Mouse (Mus musculus) gastrocnemius, postnatal 25 days (tissue): ENCODE results near the gene Mapk8ip1. TPM values are rescaled to one million over a fixed set of nuclear protein-coding genes. Genes with fewer than 3 reads are reported as not detected.

Source experiments
- DNase-seq: peaks from one replicate; pipeline ENCODE4 v3.0.0; 2022
- long read RNA-seq, 2 experiments: library from polyadenylated mRNA; stranded (forward); transcript quantifications; one replicate each; pipeline ENCODE4 v2.0.0; 2021
- total RNA-seq, 2 experiments: library from RNA; stranded (reverse); gene quantifications; 1 replicate in 1 of 2; 2 replicates in 1 of 2; pipeline ENCODE4 v1.2.3; 2021

Mapk8ip1 gene
- total RNA-seq = 1 to 10 TPM; 7.9 to 9.2 TPM
- long read RNA-seq, experiment 1, partial matches to known transcripts = 1 of 4 reads
- long read RNA-seq, experiment 1, other reads (novel, unspliced or antisense) = 1 of 4 reads
- long read RNA-seq, experiment 2, partial matches to known transcripts = 3 of 3 reads
- long read RNA-seq, experiment 2, other reads (novel, unspliced or antisense) = 0 of 3 reads

- no peak for DNase-seq
These were observed at the start of gene Mapk8ip1 for GRCm38 (mm10) chr2:92401091-92401561. Mapk8ip1 (minus strand) TSS chr2:92401263.

- DNase-seq = no peak
These were observed 46.2 kb upstream of the Mapk8ip1 start for GRCm38 (mm10) chr2:92447121-92447740.

- DNase-seq = no peak
These were observed 45.6 kb upstream of the Mapk8ip1 start for GRCm38 (mm10) chr2:92446656-92447055.

DNA sequence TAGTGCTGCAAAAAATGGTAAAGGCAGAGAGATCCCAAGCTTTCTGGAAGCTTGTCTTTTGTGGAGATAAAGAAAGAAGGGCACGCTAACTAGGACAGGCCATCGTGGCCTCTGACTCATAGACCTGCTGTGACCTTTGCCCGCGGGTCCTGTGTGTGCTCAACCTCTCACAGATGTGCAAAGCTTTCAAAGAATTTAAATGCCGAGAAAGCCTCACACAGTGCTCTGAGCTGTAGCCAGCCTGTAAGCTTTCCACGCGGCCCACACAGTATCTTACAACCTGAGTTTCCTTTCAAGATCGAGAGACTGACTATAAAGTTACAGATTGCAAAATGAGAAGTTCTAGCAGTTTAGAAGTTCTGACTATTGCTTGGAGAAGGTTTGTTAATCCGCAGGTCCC lies 44.8 kb upstream of the Mapk8ip1 start:
- no peak for DNase-seq

DNA sequence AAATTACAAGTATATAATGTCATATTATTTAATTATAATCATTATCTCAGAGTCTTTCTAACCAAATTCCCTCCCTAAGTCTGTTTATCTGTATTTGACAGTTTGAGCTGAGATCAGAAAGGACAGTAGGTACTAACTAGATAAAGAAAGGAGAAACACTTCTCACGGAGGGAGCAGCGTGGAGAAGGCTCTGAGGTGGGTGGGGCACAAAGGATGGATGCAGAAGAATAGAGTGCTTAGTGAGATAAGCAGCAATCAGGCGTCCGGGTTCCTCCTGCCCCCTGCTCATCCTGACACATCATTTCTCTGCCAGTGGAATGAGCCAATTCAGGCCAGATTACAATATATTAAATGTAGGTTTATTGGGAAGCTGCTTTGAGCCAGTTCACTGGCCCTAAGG lies 43.3 kb upstream of the Mapk8ip1 start:
- DNase-seq = no peak

DNA sequence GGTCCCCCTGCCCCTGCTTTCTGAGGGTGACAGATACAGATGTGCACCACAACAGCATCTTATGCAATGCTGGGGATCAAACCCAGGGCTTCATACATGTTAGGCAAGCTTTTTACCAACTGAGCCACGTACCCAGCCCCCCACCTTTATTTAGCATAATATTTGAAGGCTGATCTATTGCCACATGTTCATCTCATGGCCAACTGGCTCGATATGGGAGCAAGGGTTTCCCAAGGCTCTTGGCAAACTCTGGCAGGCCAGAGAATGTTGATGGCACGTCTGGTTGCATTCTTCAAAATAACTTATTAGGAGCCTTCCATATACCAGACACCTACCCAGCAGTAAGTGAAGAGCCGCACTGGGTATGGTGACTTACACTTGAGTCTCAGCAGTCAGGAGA lies 42.2 kb upstream of the Mapk8ip1 start:
- DNase-seq = no peak

- DNase-seq = no peak
These were observed 41.4 kb upstream of the Mapk8ip1 start for GRCm38 (mm10) chr2:92442419-92443001.

DNA sequence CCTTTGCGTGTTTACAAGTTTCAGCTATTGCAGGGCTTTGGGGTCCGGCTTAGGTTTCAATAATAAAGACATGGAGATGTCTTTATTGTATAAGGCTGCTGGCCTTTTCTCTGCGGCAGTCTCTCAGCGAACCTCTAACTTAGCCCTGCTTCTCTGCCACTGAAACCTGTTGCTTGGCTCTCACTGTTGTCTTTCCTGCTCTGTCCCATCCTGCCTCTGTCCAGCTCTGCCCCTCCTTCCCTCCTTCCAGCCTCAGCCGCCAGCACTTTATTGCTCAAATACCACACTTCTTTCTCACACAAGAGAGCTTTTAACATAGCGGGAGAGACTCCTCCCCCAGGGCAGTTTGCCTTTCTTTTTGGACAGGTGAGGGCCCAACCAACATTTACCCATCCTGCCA lies 39.4 kb upstream of the Mapk8ip1 start:
- no peak for DNase-seq

DNA sequence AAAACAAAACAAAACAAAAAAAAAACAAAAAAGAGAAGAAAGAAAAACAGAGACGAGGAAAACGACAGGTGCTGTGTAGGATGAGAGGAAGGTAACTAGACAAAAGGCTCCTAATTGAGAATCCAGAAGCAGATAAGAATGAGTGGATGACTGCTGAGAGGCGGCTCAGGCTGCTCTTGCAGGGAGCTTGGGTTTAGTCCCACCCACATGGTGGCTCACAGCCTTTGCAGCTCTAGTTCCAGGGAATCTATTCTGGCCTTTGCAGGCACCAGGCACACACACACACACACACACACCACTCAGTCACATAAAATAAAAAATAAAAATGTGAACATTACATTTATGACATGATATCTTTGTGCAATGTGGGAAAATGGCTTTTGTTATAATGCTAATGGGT lies 37.5 kb upstream of the Mapk8ip1 start:
- no peak for DNase-seq

DNA sequence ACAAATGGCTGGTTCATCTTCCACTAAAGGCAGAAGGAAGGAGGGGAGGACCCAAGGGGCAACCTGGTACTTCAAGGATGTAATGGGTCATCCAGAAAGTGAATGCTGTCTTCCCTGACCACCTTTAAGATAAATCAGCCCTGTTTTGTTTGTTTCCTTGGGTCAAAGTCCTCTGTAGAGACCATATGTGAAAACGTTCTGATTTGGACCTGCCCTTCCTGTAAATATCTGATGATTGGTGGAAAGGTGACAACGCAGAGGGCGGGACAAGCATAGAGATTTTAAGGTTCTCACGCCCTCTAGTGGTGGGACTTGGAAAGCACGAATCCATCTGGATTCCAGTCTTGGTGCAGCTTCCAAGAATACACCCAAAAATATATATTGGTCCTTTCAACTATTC lies 36.8 kb upstream of the Mapk8ip1 start:
- peak; percentile 57 for DNase-seq

DNA sequence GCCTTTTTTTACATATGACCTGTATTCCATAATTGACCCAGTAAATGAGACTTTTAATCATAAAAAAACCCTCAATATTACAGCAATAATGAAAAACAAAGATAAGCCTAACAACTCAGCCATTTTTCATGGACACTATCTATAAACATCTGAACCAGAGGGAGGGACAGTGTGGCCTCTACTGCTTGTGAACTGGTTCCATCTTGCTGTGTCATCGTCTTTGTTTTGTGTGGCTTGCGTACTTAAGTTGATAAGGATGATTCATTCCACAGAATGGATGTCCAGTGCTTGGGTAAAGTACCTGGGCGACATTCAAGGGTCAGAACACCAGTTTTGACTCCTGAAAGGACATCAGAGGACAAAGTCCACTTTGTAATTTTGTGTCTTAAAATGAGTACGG lies 36.3 kb upstream of the Mapk8ip1 start:
- DNase-seq = no peak

DNA sequence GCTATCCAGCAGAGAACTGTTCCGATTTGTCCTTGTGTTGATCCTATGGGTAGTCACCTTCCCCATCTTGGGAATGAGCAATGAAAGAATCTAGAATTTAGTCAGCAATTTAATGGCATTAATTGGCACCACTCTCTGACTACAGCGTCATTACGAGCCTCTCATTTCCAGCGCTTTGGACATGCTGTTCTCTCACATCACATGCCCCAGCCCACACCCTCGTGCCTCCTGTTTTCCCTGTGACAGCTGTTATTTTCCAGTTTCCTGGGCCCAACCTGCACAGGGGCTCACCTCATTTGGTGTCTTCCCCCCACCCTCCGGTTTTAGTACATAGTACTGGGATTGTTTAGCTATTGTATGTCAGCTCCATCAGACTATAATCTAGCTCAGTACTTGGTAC lies 34.0 kb upstream of the Mapk8ip1 start:
- DNase-seq = no peak

GRCm38 (mm10) chr2:92434375-92434745 lies 33.3 kb upstream of the Mapk8ip1 start:
- DNase-seq = no peak

DNA sequence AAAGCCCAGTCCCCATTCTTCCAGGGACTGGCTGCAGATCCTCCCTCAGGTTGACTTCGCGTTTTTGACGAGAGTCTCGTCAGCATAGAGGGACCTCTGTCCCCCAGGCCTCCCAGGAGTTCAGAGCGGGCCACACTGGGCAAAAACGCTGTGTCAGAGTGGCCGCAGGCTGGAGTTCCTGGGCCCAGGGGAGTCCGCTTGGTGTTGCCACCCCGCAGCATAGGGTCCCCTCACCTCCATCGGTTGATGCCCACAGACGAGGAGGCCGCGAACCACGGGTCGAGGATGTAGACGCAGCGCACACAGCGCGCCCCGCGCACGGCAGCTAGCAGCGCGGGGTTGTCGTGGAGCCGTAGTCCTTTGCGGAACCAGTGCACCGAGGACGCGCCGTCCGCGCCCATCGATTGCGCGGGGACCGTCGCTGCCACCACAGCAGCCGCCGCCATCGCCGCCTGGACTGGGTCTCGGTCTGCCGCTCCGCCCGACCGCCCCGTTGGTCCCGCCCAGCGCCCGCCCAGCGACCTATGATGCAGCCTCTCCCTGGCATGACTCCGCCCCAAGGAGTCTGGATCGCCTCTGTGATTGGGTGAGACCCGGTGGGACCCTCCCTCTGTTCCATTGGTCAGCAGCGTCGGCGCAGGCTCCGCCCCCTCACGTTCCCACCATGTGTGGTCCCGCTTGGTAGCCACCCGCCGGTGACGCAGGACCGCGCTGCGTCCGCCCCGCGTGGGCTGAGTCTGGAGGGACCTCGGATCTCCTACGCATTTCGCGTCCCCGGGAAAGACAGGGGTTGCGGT lies 32.7 kb upstream of the Mapk8ip1 start, which contains the start of gene Cry2:
Cry2 (minus strand) TSS at position 466 of the 797 bp plus-strand sequence.
- peak; percentile 99 for DNase-seq

DNA sequence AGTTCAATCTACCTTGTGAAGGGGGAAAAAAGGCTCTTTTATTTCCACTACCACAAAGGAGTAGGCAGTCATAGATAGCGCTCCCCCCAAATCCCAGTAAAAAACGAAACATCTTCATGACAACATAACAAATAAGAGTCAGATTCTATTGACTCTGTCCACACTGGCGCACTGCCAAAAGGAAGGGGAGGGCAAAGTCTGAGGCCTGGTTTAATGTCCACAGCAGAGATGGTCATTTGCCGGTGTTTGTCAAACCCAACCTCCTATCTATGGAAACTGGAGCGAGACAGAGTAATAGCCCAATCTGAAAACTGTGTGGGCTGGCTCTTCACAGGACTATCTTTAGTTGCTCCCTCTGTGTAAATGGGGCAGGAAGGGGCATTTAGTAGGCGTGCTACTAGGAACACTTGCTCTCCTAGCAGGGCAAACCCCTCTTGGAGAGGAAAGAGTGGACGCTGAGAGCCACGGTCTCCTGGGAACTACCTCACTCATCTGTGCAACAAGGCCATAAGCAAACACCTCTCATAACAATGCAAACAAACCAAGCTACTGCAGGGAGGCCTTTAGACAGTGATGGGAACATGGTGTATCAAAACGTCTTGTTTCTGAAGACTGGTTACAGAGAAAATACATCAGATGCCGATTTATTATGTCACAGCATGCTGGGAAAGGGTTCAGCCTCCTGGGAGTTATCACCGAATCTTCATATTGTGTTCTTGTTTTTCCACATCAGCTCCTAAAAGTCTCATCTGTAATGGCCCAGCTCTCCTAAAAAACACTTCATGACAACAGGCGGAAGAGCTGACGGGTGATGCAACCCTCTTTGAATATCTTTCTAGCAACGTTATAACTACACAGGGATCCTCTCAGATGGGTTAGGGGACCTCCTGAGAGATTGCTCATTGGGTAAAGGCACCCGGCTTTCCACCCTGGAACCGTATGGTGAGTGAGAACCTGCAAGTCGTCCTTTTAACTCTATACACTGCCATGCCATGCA lies 31.5 kb upstream of the Mapk8ip1 start:
- no peak for DNase-seq

- DNase-seq = no peak
These were observed 30.6 kb upstream of the Mapk8ip1 start for GRCm38 (mm10) chr2:92431611-92432179.

DNA sequence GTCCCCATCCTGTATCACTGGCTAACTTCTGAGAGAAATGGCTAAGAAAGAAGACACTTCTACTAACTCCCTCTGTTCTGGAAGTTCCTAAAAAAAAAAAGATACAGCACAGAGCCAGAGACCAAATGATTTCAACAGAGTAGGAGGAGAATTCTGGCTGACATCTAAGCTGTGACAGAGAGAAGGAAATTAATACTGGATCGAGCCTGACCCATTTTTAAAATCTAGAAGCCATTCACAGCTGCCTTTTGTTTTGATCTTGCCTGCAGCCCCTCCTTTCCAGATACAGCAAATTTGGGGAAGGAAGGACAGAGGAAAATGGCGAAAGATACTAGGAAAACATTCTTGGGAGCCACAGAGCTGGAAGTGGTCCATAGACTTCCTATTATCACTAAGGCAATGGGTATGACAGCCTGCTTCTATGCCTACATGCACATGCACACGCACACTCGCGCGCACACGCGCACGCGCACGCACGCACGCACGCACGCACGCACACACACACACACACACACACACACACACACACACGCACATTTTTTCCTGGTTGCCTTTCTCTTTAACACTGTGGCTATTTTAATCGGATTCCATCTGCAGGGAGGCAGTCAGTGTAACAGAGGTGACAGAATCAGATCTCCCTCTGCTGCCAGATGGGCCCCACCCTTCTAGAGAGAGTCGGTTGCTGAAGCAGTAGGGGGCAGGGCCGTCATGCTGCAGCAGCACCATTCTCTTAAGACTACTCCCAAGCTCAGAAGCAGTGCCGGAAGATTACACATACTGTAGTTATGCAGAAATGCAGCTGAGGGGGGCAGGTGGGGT lies 29.9 kb upstream of the Mapk8ip1 start:
- peak; percentile 74 for DNase-seq

DNA sequence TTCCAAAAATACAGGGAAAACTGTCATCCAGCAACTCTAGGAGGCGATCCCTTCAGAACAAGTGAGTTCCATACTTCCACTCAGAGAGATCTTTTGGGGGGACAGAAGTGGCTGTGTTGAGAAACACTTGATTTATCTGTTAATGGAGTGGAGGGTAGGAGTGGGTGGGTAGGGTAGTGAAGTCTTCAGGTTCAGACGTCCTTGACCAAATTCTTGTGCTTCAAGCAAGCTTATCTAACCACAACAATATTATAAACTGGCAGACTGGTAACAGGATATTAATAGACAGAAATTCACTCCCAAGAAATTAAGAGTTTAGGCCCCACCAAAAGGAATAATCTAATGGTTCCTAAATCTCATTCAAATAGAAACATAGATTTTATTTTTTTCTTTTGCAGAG lies 29.0 kb upstream of the Mapk8ip1 start:
- DNase-seq = no peak

DNA sequence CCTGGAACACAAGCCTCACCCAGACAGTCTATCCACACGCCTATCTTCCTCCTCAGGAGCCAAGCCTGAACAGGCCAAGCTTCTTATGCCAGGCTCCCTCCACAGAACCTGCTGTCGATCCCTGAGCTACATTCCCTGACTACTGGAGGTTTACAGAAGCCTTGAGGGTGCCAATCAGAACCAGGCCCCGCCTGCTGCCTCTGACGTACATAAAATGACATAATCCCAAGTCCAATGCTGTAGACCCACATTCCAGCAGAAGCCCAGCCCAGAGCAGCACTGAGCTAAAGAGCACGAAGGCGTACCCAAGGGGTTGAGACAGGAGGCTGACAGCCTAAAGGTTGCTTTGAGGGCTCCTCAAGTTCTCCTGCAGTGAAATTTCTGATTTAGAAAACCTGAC lies 26.8 kb upstream of the Mapk8ip1 start:
- peak; percentile 64 for DNase-seq

DNA sequence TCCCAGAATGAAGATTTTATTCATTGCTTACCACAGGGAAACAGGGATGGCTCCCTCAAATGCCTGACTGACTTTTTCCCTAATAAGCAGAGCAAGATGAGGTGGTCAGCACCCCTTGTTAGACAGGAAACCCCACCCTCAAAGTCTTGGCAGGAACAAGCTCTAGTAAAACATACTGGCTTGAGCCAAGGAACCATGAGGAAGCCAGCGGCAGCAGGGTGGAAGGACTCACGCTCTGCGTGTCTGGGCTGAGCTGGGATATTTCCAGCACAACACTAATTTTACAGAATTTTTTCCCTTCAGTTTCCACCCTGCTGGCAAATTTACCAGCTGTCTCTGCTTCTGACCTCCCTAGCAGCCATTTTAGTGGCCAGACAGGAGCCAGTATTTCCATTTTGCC lies 25.4 kb upstream of the Mapk8ip1 start:
- peak; percentile 66 for DNase-seq
